Mouse (Mus musculus) CH12.LX (cell line): Measurements from ENCODE around the gene Trim44.

ENCODE experiments used
- MAX ChIP-seq: IDR thresholded peaks from 2 replicates; pipeline ENCODE4 v1.6.1; 2011; ENCODE audit warnings: low read length, improper control_type of control experiment
- MEF2A ChIP-seq: IDR thresholded peaks from 2 replicates; pipeline ENCODE4 v1.6.1; 2014; ENCODE audit warnings: low read depth, mild to moderate bottlenecking, inconsistent platforms, low read length, improper control_type of control experiment, borderline replicate concordance

DNA sequence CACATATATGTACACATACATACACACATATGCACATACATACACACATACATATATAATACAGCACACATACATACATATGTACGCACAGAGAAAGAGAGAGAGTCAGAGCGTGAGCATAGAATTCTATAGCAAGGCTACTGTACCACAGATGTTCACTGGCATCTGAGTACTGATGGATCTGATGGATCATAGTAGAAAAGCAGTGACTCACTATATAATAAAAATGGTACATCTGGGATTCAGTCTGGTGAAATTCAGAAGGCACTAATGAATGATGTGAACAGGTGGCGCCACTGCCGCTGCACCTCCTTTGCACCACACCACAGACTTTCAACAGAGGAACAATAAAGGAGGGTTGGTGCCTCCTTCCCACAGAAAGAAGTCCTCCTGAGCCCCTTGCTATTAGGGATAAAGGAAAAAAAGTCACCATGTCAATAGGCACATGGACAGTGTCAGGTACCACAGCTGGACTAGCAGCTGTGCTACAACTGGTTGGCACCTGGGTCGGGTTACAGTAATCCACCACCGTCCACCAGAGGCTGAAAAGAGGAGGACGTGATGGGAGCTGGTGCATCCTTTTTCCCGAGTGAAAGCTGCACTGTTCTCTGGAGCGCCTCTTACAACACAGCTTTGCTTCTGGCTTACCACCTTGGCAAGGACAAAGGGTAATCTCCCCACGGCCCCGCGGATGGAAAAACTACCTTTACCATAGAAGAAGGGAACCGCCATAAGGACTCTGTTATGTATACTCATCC, 139.9 kb downstream of the Trim44 start:
- TF ChIP-seq MAX (no peak), MEF2A (no peak)
